ENCODE assay signal across 13 mouse cellular contexts in the genomic region with DNA sequence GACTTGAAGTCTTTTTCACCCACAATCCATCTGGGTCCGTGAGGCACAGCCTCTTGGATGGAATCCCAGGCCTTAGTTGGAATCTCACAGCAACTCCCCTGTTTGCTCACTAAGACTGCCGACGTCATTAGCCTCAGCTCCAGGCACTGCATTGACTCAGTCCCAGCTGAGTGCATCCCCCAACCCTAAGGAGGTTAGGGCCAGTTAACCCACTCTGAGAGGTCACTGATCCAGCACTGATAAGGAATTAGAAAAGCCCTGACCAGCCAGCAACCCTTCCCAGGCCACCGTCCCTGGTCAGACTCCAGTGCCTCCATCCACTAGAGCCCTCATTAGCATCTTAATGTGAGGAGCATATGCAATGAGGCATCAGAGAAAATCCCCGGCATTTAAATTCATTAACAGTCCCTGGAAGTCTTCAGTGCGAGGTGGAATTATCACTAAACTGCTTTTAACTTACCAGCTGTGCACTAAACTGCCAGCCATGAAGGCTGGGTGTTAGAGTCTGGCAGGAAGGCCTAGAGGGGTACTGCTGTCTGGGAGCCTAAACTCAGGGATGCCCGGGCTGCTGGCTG.
DNase-seq lines count a peak whose midpoint lies in the region; ATAC-seq and TF ChIP-seq lines count a peak whose summit lies in the region.
"Had no signal": no experiment of that assay in that cellular context is flagged by ENCODE, and none has a peak within 500 bp of the region (broad histone marks: within the 10 kb centered on the region; RNA-seq: fewer than 3 reads in every experiment).

No protein-coding gene starts in this region.

- TF ChIP-seq CTCF in forebrain, postnatal 0 days (IDR thresholded peaks at IDR 0.05; ENCODE audit: low read depth) = no peak

- no peaks in the 10 kb centered on the region for H3K9me3 ChIP-seq in forebrain, postnatal 0 days (ENCODE audit: low read length)
- no peaks in the 10 kb centered on the region for H3K9me3 ChIP-seq in neural tube, embryonic 15.5 days (replicated peaks)
- H3K9me3 ChIP-seq in kidney, embryonic 15.5 days (replicated peaks) = no peaks in the 10 kb centered on the region
- no peaks in the 10 kb centered on the region for H3K9me3 ChIP-seq in embryonic facial prominence, embryonic 10.5 days
- H3K9me3 ChIP-seq: heart, embryonic 13.5 days had no signal

- 5% methylated on average over 7 of the region's 7 CpGs for WGBS in forebrain, postnatal 0 days
- WGBS in neural tube, embryonic 15.5 days = 6% methylated on average over 7 of the region's 7 CpGs
- 13% methylated on average over 7 of the region's 7 CpGs for WGBS in kidney, embryonic 15.5 days
- WGBS in embryonic facial prominence, embryonic 10.5 days = 23% methylated on average over 7 of the region's 7 CpGs

- H3K4me2 ChIP-seq in forebrain, postnatal 0 days (ENCODE audit: low read depth) = no peak overlapping the region
- H3K4me2 ChIP-seq in neural tube, embryonic 15.5 days = no peak overlapping the region; the same call in 1 of the 2 replicates
- H3K4me2 ChIP-seq in kidney, embryonic 15.5 days = no peak overlapping the region
- H3K4me2 ChIP-seq: heart, embryonic 13.5 days had no signal

- H3K4me1 ChIP-seq in forebrain, postnatal 0 days (ENCODE audit: insufficient read depth) = peaks cover 9% of the 10 kb centered on the region; the same call in 1 of the 2 replicates
- H3K4me1 ChIP-seq in neural tube, embryonic 15.5 days = peaks cover 14% of the 10 kb centered on the region
- H3K4me1 ChIP-seq in kidney, embryonic 15.5 days = no peaks in the 10 kb centered on the region
- H3K4me1 ChIP-seq in embryonic facial prominence, embryonic 10.5 days = 0 out of 2 replicates have a peak, but pooled peaks cover 3% of the 10 kb centered on the region
- H3K4me1 ChIP-seq: heart, embryonic 13.5 days had no signal

- peak; percentile 68 to 79 for DNase-seq in layer of hippocampus, adult 18-20 months (ENCODE audit: low spot score in 2 of 2)
- no peak for DNase-seq in layer of hippocampus, adult 9-10 months (ENCODE audit: low spot score)
- DNase-seq in forebrain, postnatal 0 days = peak; percentile 67
- DNase-seq in layer of hippocampus, postnatal 14 days (ENCODE audit: low spot score in 2 of 2) = peak; percentile 50 to 74
- DNase-seq in spleen, adult 18-20 months = no peak
- no peak for DNase-seq in embryonic facial prominence, embryonic 10.5 days (ENCODE audit: low spot score)
- DNase-seq: B cell, adult 2 months; cerebellum, adult 11-12 months had no signal

- H3K27me3 ChIP-seq in forebrain, postnatal 0 days (ENCODE audit: insufficient read depth, low read length) = no peaks in the 10 kb centered on the region; the same call in 1 of the 2 replicates
- H3K27me3 ChIP-seq in neural tube, embryonic 15.5 days (replicated peaks) = peaks cover 36% of the 10 kb centered on the region
- H3K27me3 ChIP-seq in kidney, embryonic 15.5 days = peaks cover 49% of the 10 kb centered on the region
- H3K27me3 ChIP-seq in embryonic facial prominence, embryonic 10.5 days (replicated peaks; ENCODE audit: low read depth, poor library complexity, severe bottlenecking) = peaks cover 7% of the 10 kb centered on the region; the same call in 1 of the 2 replicates

- H3K9ac ChIP-seq in forebrain, postnatal 0 days = no peak overlapping the region
- no peak overlapping the region for H3K9ac ChIP-seq in neural tube, embryonic 15.5 days (replicated peaks)
- no peak overlapping the region for H3K9ac ChIP-seq in kidney, embryonic 15.5 days
- H3K9ac ChIP-seq: heart, embryonic 13.5 days had no signal

- H3K4me3 ChIP-seq in forebrain, postnatal 0 days (ENCODE audit: low read depth, low read length) = no peak overlapping the region
- no peak overlapping the region for H3K4me3 ChIP-seq in neural tube, embryonic 15.5 days (replicated peaks)
- H3K4me3 ChIP-seq in kidney, embryonic 15.5 days (replicated peaks) = no peak overlapping the region
- H3K4me3 ChIP-seq in embryonic facial prominence, embryonic 10.5 days = no peak overlapping the region
- H3K4me3 ChIP-seq: heart, embryonic 13.5 days; myocyte had no signal

- H3K27ac ChIP-seq in forebrain, postnatal 0 days (ENCODE audit: low read depth, low read length) = 0 out of 2 replicates have a peak overlapping the region, but pooled peaks have one; percentile 35
- H3K27ac ChIP-seq in neural tube, embryonic 15.5 days (replicated peaks) = peak overlapping the region; percentile 64
- no peak overlapping the region for H3K27ac ChIP-seq in kidney, embryonic 15.5 days
- H3K27ac ChIP-seq in embryonic facial prominence, embryonic 10.5 days (replicated peaks) = no peak overlapping the region
- H3K27ac ChIP-seq: heart, embryonic 13.5 days; kidney, postnatal 0 days had no signal

- ATAC-seq in forebrain, postnatal 0 days = peak; percentile 81
- ATAC-seq in neural tube, embryonic 15.5 days (ENCODE audit: low FRiP score) = peak; percentile 66; the same call in 1 of the 2 replicates
- ATAC-seq in kidney, embryonic 15.5 days (replicated peaks; ENCODE audit: low FRiP score) = no peak; the same call in 1 of the 2 replicates

- H3K36me3 ChIP-seq in forebrain, postnatal 0 days (ENCODE audit: insufficient read depth) = no peaks in the 10 kb centered on the region
- H3K36me3 ChIP-seq in neural tube, embryonic 15.5 days = no peaks in the 10 kb centered on the region
- no peaks in the 10 kb centered on the region for H3K36me3 ChIP-seq in kidney, embryonic 15.5 days
- no peaks in the 10 kb centered on the region for H3K36me3 ChIP-seq in embryonic facial prominence, embryonic 10.5 days (replicated peaks)
- H3K36me3 ChIP-seq: heart, embryonic 13.5 days had no signal

Comparison
In these comparisons a context has a peak if more than half of its experiments do, and no peak if none do; other contexts are left out.
1. DNase-seq: peak in layer of hippocampus, adult 18-20 months (2 of 2), forebrain, postnatal 0 days (single experiment) and layer of hippocampus, postnatal 14 days (2 of 2); none in layer of hippocampus, adult 9-10 months (single experiment), spleen, adult 18-20 months (0 of 2) and embryonic facial prominence, embryonic 10.5 days (single experiment).
2. H3K27ac ChIP-seq: peak in forebrain, postnatal 0 days (single experiment) and neural tube, embryonic 15.5 days (single experiment); none in kidney, embryonic 15.5 days (single experiment) and embryonic facial prominence, embryonic 10.5 days (single experiment).